Mouse (Mus musculus) cerebellum, adult 2 months (tissue): ENCODE results near the gene Topors.

Experiments used
- CTCF ChIP-seq: fragments of 200-500 bp; IDR thresholded peaks from 2 replicates; pipeline ENCODE4 v1.5.1; 2011; ENCODE audit warnings: low read depth, mild to moderate bottlenecking, control low read depth, low read length, moderate library complexity, borderline replicate concordance; ENCODE audit not compliant: insufficient read depth
- POLR2A ChIP-seq: fragments of 200-500 bp; IDR thresholded peaks from 2 replicates; pipeline ENCODE4 v1.6.1; 2011; ENCODE audit warnings: low read length, control low read depth, borderline replicate concordance; ENCODE audit not compliant: insufficient read depth

DNA sequence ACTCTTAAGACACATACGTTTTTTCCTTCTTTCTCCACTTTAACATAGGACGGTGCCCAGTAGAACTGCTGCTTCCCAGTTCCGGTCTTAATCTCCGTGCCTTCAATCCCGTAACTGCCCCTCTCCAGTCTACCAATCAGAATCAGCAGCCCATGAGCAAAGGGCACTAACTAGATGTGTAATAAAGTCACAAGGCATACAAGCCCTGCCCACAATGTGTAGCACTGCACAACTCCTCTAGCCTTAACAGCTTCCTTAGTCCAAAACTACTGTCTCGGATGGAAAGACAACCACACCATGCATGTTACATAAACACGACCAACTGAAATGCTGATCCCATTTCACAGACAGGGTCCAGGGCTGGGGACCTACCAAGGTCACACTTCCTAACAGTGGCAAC is 2.0 kb downstream of the Topors start:
- TF ChIP-seq POLR2A (no peak), CTCF (no peak)
